Mouse (Mus musculus) thymus, postnatal 14 days (tissue): Measurements from ENCODE around the gene Aar2.

Experiments used
- DNase-seq: peaks from one replicate; pipeline ENCODE4 v3.0.0; 2021

Aar2 gene

DNA sequence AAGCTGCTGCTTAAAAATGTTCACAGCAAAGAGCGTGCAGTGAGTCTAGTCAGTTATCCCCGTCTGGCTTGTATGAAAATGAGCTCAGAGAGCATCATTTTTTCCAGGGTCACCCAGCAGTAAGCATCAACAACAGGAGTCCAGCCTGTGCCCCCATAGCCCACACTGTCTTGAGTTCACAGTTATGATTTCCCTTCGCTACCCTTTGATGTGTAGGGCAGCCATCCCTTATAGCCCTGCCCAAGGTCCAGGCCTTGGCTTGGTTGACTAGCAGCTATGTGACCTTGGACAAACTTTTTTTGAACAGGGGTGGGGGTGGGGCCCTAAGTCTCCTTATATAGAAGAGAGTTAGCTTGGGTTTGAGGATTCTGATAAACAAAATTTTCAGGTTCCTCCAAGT lies 21.9 kb downstream of the Aar2 start:
- DNase-seq = no peak

DNA sequence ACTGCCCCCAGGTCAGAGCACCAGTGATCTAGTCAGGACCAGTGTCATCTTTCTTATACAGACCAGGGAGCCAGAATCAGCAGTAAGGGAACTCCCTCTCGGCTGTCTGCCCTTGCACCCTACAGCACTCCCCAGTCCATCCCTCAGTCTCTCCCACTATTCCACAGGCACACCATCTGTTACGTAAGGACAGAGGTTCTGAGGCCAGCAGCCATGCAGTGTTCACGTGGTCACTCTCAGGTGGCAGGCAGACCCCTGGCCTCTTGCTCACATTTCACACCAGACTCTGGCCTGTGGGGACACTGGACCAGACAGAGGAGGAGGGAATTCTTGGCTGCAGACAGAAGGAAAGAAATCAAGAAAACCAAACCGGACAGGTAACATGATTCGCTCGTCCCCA lies 24.1 kb downstream of the Aar2 start:
- DNase-seq = no peak

DNA sequence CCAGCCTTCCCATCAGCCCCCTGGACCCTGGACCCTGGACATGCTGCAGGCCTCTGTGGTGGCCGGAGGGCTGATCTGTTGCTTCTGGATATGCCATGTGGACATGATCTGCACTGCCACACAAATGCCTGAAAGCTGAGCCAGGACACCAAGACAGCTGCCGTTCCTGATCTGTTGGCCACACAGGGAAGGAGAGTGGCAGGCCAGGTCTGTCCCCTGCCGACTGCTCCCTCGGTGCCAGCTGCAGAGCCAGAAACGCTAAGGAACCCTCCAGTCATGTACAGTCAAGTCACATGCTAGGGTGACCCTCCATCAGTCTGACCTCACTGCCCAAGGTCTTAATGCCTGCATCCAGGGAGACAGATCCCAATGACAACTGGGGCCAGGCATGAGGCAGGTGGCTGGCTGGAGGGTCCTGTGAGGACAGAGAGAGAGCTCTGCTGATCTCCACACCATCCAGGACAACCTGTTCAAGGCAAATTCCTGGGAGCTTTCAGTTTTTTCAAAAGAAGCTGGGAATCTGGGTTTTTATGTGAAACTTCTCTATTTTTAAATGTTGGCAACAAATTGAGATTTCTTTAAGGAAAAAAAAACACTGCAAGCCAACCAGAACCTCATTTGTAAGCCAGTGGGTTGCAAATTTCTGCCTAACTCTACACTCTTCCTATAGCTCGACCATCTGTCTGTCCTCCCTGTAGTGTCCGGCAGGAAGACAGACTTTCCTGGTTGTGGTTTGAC lies 29.6 kb downstream of the Aar2 start:
- DNase-seq = no peak

DNA sequence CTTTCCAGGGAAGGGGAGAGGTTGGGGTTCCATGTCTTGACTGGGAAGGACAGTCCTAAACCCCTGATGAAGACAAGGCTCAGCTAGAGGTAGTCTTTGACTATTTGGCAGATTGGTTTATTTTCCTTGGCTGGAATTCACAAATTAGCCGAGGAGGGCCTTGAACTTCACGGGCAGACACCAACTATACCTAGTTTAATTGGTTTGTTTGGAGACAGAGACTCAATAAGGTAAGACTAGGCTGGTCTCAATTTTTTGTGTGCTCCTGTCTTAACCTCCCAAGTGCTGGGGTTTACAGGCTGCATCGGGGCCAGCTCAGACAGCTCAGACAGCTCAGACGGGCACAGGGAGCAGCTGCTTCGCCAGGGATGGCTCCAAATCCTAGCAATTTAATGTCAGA lies 33.1 kb downstream of the Aar2 start:
- no peak for DNase-seq

DNA sequence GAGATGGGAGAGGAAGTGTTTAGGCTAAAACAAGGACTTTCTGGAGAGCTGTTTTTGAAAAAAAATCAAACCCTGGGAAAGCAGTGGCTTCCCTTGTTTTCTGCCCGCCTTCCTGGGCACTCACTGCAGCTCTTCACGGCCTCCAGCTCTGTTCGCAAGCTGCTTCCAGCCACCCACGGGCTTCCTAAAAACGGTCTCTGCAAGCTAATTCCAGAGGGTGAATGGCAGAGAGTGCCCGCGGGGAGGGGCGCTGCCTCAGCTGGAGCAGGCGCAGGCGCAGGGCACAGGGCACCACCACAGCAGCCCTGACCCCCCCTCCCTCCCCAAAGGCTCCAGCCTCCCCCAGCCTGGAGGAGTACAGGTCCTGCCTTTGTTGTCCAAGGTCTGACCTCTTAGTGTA lies 33.9 kb downstream of the Aar2 start:
- DNase-seq = no peak

DNA sequence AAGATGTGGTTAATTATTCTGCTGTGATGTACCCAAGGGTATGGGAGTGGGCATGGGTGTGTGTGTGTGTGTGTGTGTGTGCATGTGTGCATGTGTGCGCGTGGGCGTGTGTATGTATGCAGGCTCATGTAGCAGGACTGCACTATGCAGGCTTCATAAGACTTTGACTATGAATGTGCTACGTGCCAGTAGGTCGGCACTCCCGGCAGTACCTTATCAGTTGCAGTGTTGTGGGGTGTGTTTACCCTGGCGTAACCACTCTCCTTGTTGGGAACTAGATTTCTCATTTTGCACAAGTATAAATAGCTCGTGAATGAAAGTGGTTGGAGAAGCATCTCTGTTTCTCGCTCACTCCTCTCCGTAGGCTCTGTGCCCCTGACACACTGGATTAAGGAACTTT lies 35.5 kb downstream of the Aar2 start:
- no peak for DNase-seq

DNA sequence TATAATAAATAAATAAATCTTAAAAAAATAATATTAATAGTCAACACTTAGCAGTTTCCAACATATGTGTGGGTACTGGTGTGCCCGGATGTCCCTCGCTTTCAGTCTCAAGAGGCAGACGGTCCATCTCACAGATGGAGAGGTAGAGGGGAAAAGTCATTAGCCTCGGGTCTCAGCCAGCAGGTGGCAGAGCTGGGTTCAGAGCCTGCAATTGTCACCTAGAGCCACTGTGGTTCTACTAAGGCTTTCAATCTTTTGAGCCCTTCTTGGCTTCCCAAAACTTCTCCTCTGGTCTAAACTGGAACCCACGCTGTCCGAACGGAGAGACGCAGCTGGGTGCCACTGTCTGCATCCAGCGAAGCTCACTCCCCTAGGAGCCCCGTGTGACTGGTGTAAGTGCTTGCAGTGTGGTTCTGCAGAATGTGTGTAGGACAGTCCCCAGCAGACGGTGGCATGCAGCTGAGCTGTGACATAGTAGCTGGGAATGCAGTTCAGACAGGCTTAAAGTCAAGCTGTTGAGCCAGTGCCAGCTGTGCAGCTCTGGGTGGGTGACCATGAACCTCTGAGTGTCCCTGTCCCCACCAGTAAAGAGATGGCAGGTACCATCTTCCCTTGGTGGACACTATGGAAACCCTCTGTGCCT lies 36.9 kb downstream of the Aar2 start:
- DNase-seq = peak; percentile 41

DNA sequence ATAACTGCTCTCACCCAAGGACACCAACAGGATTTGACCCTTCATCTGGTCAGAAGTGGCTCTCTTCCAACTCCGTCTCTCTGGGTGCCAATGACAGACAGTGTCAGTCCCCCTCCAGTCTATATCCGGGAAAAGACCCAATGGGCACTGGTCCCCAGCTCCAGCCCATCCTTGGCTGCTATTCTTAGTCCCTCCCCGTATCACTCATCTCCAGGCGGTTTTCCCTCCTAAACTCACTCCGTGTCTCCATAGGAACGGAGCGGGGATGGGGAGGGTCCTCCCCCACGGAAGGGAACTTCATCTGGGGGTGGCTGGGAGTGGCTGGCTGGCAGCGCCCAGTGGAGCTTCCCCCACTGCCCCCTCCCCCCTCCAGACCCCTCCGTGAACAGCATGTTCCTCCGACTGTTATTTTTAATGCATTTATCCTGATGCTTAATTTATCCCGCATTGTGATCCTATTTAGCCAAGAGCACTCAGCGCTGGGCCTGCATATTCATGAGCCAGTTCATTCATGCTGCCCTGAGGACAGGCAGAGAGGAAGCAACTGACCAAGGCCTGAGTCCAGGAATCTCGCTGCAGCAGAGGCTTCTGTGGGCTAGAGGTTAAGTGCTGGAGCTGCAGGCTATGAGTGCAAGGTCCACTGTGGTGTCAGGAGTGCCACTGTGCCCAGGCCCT lies 37.5 kb downstream of the Aar2 start:
- no peak for DNase-seq

DNA sequence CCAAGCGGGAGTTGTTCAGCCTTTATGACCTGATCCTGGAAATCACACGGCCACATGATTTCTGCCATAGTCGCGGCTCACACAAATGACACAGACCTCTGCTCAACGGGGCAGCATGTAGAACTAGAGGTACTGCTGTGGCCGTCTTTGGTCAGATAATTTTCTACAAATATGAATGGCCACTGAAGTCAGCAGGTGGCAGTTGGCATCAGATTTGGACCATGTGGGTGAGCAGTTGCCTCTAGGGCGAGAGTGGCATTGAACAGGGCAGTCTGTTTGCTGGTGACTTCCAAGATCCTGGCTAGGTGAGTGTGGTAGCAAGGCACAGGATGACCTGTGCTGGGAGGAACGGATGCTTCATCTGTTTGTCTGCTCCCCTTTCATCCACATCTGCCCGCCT lies 42.1 kb downstream of the Aar2 start:
- DNase-seq = no peak

DNA sequence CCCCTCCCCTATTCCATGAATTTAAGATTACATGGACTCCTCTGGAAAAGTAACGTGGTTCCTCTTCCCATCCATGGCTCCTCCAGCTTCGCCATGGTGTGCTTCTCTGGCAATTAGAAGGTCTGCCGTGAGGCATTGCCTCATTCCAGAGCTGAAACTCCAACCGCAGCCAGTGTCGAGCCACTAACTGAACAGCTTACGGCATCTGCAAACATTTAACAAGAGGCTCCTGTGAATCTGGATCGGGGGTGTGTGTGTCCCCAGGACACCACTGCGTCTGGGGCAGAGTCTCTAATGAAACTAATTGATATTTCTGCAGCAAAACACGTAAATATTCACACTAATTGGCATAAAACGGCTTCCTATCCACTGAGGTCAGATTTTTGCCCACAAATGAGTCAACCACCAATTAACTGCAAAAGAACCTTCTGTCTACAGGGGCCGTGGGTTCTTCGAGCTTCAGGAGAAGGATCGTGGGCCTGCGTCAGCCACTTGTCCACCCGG lies 47.7 kb downstream of the Aar2 start:
- no peak for DNase-seq

DNA sequence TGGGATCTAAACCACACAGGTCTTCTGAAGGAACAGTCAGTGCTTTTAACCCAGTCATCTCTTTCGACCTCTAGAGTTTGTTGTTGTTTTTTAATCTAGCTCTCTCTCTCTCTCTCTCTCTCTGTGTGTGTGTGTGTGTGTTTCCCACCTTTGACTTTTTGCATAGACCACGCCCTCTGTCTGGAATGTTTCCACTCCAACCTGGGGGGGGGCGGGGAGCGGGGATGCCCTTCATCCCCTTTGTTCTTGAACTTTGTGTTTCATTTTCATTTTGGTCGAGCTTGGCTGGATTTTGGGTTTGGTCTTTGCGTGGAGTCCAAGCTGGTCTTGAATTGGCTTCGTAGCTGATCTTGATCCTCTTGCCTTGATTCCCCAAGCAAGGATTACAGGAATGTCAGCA lies 55.2 kb downstream of the Aar2 start:
- no peak for DNase-seq

DNA sequence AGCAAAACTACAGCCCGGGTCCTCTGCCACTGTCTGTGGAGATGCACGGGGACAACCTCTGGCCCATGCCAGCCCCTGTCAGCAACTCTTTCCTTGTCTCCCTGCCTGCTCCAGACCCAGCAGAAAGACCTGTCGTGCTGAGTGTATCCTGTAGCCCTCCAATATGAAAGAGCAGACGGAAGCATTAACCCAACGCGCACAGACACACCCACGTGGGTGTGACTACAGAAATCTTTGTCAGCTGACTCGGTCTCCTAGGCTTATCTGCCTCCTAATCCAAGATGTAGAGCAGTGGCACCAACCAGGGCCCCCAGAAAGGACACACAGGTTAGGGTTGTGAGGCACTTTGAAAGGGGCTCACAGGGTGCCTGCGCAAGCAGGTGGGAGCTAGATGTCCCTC lies 56.3 kb downstream of the Aar2 start:
- DNase-seq = no peak

DNA sequence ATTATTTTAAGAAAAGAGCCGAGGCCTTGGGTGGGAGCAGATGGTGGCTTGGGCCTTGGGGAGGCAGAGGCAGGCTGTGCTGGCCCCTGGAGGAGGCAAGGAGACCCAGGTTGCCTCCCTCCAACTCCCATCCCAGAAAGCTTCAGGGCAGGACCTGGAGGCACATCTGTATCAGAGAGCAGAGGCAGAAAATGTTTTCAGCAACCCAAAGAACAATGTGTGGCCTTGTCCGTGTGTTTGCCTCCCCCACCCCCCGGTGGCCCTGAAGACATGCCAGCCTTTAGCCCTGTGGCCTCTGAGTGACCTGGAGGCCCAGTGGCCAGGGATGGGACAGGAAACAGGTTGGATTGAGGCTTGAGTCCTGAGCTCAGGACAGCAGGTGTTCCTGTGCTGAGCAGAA lies 57.8 kb downstream of the Aar2 start:
- no peak for DNase-seq

DNA sequence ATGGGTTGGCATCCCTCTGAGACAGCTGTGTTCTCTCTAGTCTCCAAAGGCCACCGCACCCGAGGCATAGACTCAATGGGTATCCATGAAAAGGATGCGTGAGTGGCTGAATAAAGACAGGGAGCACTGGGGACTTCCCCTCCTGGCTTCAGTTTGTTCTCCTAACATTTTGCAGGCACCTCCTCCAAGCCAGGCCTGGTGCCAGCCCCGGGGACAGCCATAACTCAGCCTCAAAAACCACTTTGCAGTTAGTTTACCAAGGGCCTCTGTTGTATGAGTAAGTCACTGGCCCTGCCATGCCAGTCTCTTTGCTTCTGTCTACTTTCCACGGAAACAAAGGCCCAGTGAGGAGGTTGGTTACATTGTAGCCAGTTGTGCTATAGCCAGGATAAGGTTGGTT lies 58.6 kb downstream of the Aar2 start:
- DNase-seq = no peak

DNA sequence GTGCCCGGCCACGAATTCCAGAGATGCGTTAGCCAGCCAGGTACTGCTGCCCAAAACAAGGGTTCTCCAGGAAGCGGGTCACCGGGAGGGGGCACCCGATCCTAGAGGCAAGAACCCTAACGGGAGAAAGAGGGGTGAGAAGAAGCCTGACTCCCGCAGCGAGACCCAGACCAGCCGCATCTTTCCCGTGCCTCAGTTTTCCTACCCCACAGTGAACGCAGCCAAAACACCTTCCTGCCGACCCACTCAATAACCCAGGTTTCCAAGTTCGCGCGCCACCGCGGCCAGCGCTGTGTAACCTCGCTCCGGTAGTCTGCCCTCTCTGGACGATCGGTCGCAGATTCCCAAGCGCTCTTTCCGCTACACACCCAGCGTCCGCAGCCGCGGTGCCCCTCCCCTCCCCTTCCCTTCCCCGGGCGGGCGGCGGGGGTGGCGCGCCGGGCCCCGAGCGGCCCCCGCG lies 65.7 kb downstream of the Aar2 start:
- peak; percentile 58 for DNase-seq

DNA sequence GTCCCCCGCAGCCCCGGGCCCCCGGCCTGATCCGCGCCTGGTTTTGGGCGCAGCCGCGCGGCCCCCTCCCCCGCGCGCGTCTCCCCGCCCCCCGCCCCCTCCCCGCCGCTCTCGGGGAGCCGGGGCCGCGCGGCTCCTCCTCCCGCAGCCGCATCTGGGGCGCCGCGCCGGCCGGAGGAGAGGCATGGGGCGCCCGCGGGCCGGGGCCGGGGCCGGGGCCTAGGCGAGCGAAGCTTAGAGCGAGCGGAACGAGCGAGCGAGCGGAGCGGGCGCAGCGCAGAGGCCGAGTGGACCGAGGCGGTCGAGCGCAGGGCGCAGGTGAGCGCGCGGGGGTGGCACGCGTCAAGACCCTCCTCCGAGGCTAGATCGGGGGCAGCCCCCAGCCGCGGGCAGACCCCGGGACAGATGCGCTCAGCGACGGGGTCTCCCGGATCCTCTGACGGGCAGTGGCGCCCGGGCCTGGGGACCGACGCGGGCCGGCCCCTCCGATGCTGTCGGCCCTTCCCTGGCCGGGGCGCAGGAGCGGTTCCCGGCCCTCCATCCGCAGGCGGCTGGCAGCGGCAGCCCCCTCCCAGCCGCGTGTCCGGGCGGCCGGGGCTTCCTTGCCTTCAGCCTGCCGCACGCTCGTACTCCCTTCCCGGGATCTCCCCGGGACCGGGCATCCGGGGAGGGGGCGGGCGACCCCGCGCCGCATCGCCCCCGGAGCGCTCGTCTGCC lies 66.3 kb downstream of the Aar2 start, which contains the start of gene Dlgap4:
Dlgap4 (plus strand) TSS at position 165 of the 717 bp plus-strand sequence.
- DNase-seq = peak; percentile 32

DNA sequence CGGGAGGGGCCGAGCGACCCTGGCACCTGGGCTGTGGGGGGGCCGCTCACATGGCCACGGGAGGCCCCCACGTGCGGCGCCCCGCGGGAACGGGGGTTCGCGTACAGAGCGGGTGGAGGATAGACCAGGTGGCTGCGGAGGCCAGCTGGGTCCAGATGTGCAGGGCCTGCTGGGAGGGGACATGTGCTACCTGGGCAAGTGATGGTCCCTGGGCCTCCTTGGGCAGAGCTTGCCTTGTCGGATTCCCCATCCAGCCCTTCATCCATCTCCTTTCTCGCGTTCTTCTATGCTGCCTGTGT lies 66.8 kb downstream of the Aar2 start:
- peak; percentile 11 for DNase-seq

DNA sequence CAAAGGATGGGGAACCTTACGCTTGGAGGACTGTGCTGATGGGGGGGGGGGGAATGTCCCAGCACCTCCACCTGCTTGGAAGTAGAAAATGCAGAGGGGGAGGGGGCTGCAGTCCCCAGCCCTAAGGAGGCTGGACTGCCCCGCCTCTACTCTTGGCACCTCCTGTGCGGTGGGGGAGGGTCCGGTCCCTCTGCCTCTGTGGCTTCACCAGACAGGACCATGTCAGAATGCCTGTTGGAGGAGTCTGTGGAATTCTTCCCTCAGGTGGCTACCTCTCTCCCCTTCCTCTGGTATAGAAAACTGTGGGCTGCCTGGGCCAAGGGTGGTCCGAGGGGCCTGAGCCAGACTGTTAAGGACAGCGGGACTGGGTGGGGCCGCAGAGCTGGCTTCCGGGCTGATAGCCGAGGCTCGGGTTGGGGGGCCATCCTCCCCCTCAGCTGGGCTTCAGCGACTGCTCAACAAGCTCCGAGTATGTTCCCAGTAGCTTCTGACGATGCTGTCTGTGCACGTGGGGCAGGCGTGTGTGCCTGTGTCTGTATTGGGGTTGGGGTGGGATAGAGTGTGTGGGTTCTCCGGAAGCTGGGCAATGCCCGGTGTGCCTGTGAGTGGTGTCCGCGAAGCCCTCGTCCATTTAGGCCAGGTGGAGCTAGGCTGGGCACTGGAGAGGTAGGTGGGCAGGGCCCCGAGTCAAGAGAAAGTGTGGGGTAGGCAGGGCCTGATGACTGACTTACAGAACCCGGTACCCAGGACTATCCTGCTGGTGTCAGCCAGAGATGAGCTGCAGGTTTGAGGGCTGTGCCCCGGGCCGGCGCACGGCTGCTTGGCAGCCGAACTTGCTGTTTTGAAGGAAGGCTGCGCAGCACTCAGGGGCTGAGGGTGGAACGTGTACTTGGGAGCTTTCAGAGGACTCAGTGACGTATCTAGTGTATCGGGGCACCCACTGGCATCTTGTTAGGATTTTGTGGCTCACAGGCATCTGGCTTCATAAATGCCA lies 67.6 kb downstream of the Aar2 start:
- no peak for DNase-seq

DNA sequence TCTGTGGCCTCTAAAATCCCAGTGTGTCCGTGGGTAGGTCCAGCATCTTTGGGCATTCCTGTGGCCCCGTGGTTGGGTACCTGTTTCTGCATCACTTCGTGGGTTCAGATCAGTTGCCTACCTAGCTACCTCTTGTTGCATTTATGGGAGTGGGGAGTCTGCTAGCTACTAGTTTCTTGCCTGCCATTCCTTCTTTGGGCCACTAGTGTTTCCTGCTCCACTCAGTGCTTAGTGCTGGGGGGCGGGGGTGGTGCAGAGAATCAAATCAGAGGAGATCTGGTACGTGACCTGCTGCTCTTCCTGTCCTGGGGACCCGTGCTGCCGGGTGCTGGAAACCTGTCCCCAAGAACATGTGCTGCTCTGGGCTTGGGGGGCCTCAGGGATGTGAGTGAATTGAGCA lies 69.1 kb downstream of the Aar2 start:
- DNase-seq = no peak

DNA sequence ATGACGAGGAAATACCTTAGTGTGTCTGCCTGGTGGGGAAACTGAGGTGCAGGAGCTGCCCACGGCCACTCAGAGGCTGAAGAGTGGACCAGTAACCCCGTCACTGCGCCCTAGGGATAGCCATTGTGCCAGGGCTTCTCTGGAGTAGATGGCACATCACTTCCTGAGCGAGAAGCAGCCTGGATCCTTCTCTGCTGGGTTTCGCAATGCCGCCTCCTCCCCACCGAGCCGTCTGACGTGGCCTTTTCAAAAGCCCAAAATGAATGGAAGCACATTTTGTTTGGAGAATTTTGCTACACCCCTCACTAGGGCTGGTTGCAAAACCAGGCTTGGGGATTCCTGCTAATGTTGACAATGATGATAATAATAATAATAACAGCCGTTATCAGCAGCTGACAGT lies 70.2 kb downstream of the Aar2 start:
- DNase-seq = no peak
